Mouse (Mus musculus) bone marrow macrophage, adult 2 months (primary cell): ENCODE measurements at regions not wholly inside any gene's neighbourhood (a gene's known extent, or its start where the extent isn't known, plus 50 kb on each side); places are given as distances from the start of the nearest gene placed in this dataset.

Experiments used
- H3K27ac ChIP-seq: 2 replicates; pipeline ENCODE4 v1.5.1; 2012; ENCODE audit warnings: low read depth, low read length; ENCODE audit not compliant: insufficient read depth
- H3K4me1 ChIP-seq: 2 replicates; pipeline ENCODE4 v1.6.1; 2012; ENCODE audit warnings: low read length; ENCODE audit not compliant: control insufficient read depth, insufficient read depth
- H3K4me3 ChIP-seq: 2 replicates; pipeline ENCODE4 v1.5.1; 2012; ENCODE audit warnings: mild to moderate bottlenecking, low read length, moderate library complexity; ENCODE audit not compliant: insufficient read depth
- CTCF ChIP-seq: IDR thresholded peaks from 2 replicates; pipeline ENCODE4 v1.5.1; 2012; ENCODE audit warnings: low read depth, mild to moderate bottlenecking, low read length, moderate library complexity
- POLR2A ChIP-seq: IDR thresholded peaks from 2 replicates; pipeline ENCODE4 v1.6.1; 2012; ENCODE audit warnings: mild to moderate bottlenecking, low read depth, low read length, borderline replicate concordance

- Histone ChIP-seq H3K4me1 (no peaks in the 10 kb centered on the region), H3K4me3 (no peak overlapping the region), H3K27ac (no peak overlapping the region)
- TF ChIP-seq POLR2A (no peak), CTCF (no peak)
Observed at GRCm38 (mm10) chr10:126815730-126816129, 85.4 kb downstream of the Atp23 start.

- no peaks in the 10 kb centered on the region for H3K4me1 ChIP-seq
- H3K27ac ChIP-seq: no peak overlapping the region
- no peak overlapping the region for H3K4me3 ChIP-seq
- no peak for TF ChIP-seq POLR2A
- no peak for TF ChIP-seq CTCF
Observed at GRCm38 (mm10) chr10:126814968-126815367, 86.2 kb downstream of the Atp23 start.

GRCm38 (mm10) chr10:126813051-126813593 is 88.0 kb downstream of the Atp23 start:
- TF ChIP-seq POLR2A (no peak), CTCF (peak; percentile 47; the same call in 1 of the 2 replicates)
- Histone ChIP-seq H3K4me1 (0 out of 2 replicates have a peak, but pooled peaks cover 2% of the 10 kb centered on the region), H3K27ac (no peak overlapping the region), H3K4me3 (no peak overlapping the region)

GRCm38 (mm10) chr10:126812243-126812755 is 88.9 kb downstream of the Atp23 start:
- H3K4me3 ChIP-seq: no peak overlapping the region
- no peak overlapping the region for H3K27ac ChIP-seq
- 0 out of 2 replicates have a peak, but pooled peaks cover 2% of the 10 kb centered on the region for H3K4me1 ChIP-seq
- TF ChIP-seq CTCF (no peak), POLR2A (no peak)

- H3K27ac ChIP-seq: no peak overlapping the region
- peak overlapping the region; percentile 64 for H3K4me3 ChIP-seq
- TF ChIP-seq CTCF (no peak), POLR2A (no peak)
- 0 out of 2 replicates have a peak, but pooled peaks cover 2% of the 10 kb centered on the region for H3K4me1 ChIP-seq
Observed at GRCm38 (mm10) chr10:126810346-126811095, 90.6 kb downstream of the Atp23 start.

- TF ChIP-seq CTCF (no peak; the same call in 1 of the 2 replicates), POLR2A (no peak)
- H3K4me1 ChIP-seq: 0 out of 2 replicates have a peak, but pooled peaks cover 2% of the 10 kb centered on the region
- peak overlapping the region; percentile 64 for H3K4me3 ChIP-seq
- H3K27ac ChIP-seq: no peak overlapping the region
Observed at GRCm38 (mm10) chr10:126809587-126809986, 91.6 kb downstream of the Atp23 start.

GRCm38 (mm10) chr10:126806881-126807280 is 94.3 kb downstream of the Atp23 start:
- no peak for TF ChIP-seq CTCF
- Histone ChIP-seq H3K4me3 (no peak overlapping the region), H3K27ac (no peak overlapping the region), H3K4me1 (0 out of 2 replicates have a peak, but pooled peaks cover 2% of the 10 kb centered on the region)

- no peak overlapping the region for H3K4me3 ChIP-seq
- H3K4me1 ChIP-seq: no peaks in the 10 kb centered on the region
- TF ChIP-seq POLR2A: no peak
- no peak for TF ChIP-seq CTCF
- no peak overlapping the region for H3K27ac ChIP-seq
Observed at GRCm38 (mm10) chr10:126802732-126803131, 98.4 kb downstream of the Atp23 start.

GRCm38 (mm10) chr10:126799393-126799792 is 101.8 kb downstream of the Atp23 start:
- Histone ChIP-seq H3K4me3 (no peak overlapping the region), H3K27ac (no peak overlapping the region), H3K4me1 (no peaks in the 10 kb centered on the region)
- TF ChIP-seq POLR2A: no peak
- no peak for TF ChIP-seq CTCF

GRCm38 (mm10) chr10:126793136-126793535 is 108.0 kb downstream of the Atp23 start:
- Histone ChIP-seq H3K4me1 (no peaks in the 10 kb centered on the region), H3K4me3 (no peak overlapping the region), H3K27ac (no peak overlapping the region)
- no peak for TF ChIP-seq CTCF
- no peak for TF ChIP-seq POLR2A
